Mouse (Mus musculus): ENCODE data around the gene Trappc11. TPM values are rescaled to one million over a fixed set of nuclear protein-coding genes. Genes with fewer than 3 reads are reported as not detected.
A peak's percentile ranks its signal among the peaks of the same experiment; 100 is the strongest.

Trappc11 gene
- polyA plus RNA-seq, 1 experiment from 2014 or later: 39.6 TPM

DNA sequence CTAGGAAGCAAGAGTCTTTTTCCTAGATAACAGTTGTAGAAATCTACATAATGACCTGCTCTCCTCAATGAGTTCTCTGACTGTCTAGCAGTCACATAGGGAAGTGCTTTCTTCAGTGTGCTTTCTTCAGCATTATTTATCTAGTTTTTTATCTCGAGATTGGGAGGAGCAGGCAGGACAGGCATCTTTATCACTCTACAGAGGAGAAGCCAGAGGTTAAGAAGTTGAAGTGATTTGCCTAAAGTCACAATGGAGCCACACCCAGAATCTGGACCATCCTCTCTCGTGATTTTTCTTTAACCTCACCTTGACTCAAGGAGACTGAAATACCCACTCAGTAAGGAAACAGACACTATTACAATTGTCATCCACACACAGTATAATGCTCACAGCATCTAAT is 31.3 kb downstream of the Trappc11 start:
- no peak for DNase-seq (ENCODE audit: low spot score)
- WGBS: 87% methylated on average over 2 of the region's 2 CpGs

GRCm38 (mm10) chr8:47495428-47495827 is 37.8 kb downstream of the Trappc11 start:
- Histone ChIP-seq H3K9ac (ENCODE audit: low read length) (no peak overlapping the region), H3K4me2 (ENCODE audit: low read length) (no peak overlapping the region), H3K27me3 (replicated peaks; ENCODE audit: control insufficient read depth, insufficient read depth, low read length) (no peaks in the 10 kb centered on the region), H3K36me3 (ENCODE audit: control insufficient read depth, insufficient read depth, low read length) (peaks cover 86% of the 10 kb centered on the region), H3K27ac (ENCODE audit: low read depth, low read length) (no peak overlapping the region), H3K4me3 (ENCODE audit: low read depth, low read length) (no peak overlapping the region), H3K4me1 (ENCODE audit: control insufficient read depth, insufficient read depth, low read length) (no peaks in the 10 kb centered on the region), H3K9me3 (replicated peaks; ENCODE audit: control insufficient read depth, low read length) (no peaks in the 10 kb centered on the region)
- ATAC-seq (no peak), DNase-seq (ENCODE audit: low spot score) (no peak)
- WGBS: 87% methylated on average over 6 of the region's 6 CpGs

More for the DNA sequence above, 31.3 kb downstream of the Trappc11 start:
- no peak overlapping the region for H3K4me3 ChIP-seq (ENCODE audit: low read depth, low read length)
- no peaks in the 10 kb centered on the region for H3K4me1 ChIP-seq (ENCODE audit: control insufficient read depth, insufficient read depth, low read length)
- no peak overlapping the region for H3K4me2 ChIP-seq (ENCODE audit: low read length)
- peaks cover 85% of the 10 kb centered on the region for H3K36me3 ChIP-seq (ENCODE audit: control insufficient read depth, insufficient read depth, low read length)
- H3K9me3 ChIP-seq (replicated peaks; ENCODE audit: control insufficient read depth, low read length): no peaks in the 10 kb centered on the region
- no peak overlapping the region for H3K27ac ChIP-seq (ENCODE audit: low read depth, low read length)
- no peaks in the 10 kb centered on the region for H3K27me3 ChIP-seq (replicated peaks; ENCODE audit: control insufficient read depth, insufficient read depth, low read length)
- H3K9ac ChIP-seq (ENCODE audit: low read length): no peak overlapping the region
- ATAC-seq: no peak

DNA sequence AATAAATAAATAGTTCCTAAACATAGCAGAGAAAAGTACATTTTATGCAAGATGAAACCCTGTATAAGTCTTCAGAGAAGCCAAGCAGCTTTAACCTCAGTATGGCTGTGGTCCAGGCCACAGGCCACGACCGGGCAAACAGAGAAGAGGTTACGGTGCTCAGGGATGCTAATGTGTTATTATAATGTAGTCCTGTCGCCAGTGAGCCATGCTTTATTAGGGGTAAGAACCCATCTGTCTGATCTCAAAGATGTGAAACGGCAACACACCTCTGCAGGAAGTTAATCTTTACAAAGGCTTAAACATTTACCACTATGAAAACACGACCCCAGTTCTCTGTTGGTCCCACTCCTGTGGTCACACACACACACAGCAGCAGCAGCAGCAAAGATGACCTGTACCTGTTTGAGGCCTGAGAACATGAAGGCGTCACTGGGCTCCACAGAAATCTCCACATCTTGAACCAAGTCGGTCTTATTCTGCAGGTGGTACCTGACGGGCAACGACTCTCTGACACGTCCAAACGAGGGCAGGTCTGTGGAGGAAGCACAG is 38.6 kb downstream of the Trappc11 start:
- 91% methylated on average over 12 of the region's 12 CpGs for WGBS
- Histone ChIP-seq H3K36me3 (ENCODE audit: control insufficient read depth, insufficient read depth, low read length) (peaks cover 86% of the 10 kb centered on the region), H3K4me2 (ENCODE audit: low read length) (no peak overlapping the region), H3K4me1 (ENCODE audit: control insufficient read depth, insufficient read depth, low read length) (no peaks in the 10 kb centered on the region), H3K9ac (ENCODE audit: low read length) (no peak overlapping the region), H3K27ac (ENCODE audit: low read depth, low read length) (no peak overlapping the region), H3K4me3 (ENCODE audit: low read depth, low read length) (no peak overlapping the region), H3K9me3 (replicated peaks; ENCODE audit: control insufficient read depth, low read length) (no peaks in the 10 kb centered on the region), H3K27me3 (replicated peaks; ENCODE audit: control insufficient read depth, insufficient read depth, low read length) (no peaks in the 10 kb centered on the region)
- ATAC-seq (no peak), DNase-seq (ENCODE audit: low spot score) (no peak)

DNA sequence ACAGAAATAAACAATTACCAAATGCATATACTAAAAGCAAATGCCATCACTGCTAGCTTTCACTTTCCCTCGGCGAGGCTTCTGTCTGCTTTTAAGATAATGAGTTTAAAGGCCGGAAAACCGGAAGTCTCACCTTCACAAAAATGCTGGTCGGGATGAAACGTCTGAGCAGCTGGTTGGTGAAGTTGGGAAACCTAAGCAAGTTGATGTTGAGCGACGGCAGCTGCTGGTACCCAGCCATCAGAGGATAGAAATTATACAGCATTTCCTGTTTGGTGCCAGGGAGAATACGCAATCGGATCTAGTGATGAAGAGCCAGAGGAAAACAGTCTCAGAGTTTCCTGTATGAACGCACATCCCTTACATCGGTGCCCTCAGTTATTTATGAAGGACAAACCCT is 40.2 kb downstream of the Trappc11 start:
- no peaks in the 10 kb centered on the region for H3K27me3 ChIP-seq (replicated peaks; ENCODE audit: control insufficient read depth, insufficient read depth, low read length)
- no peaks in the 10 kb centered on the region for H3K9me3 ChIP-seq (replicated peaks; ENCODE audit: control insufficient read depth, low read length)
- no peak overlapping the region for H3K27ac ChIP-seq (ENCODE audit: low read depth, low read length)
- no peak overlapping the region for H3K9ac ChIP-seq (ENCODE audit: low read length)
- DNase-seq (ENCODE audit: low spot score) (no peak), ATAC-seq (no peak)
- 96% methylated on average over 12 of the region's 12 CpGs for WGBS
- no peaks in the 10 kb centered on the region for H3K4me1 ChIP-seq (ENCODE audit: control insufficient read depth, insufficient read depth, low read length)
- peaks cover 78% of the 10 kb centered on the region for H3K36me3 ChIP-seq (ENCODE audit: control insufficient read depth, insufficient read depth, low read length)
- no peak overlapping the region for H3K4me2 ChIP-seq (ENCODE audit: low read length)
- no peak overlapping the region for H3K4me3 ChIP-seq (ENCODE audit: low read depth, low read length)

DNA sequence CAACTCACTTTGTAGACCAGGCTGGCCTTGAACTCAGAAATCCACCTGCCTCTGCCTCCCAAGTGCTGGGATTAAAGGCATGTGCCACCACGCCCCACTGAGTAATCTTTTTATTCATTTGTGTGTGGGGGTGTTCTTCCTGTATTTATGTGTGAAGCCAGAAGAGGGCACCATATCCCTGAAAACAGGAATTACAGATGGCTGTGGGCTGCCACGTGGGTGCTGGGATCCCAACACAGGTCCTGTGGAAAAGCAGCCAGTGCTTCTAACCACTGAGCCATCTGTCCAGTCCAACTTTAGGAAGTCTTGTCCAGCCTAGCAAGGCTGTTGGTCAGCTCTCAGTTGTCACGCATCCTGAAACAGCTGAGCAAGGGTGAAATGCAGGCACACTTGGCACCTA is 46.0 kb downstream of the Trappc11 start:
- peaks cover 4% of the 10 kb centered on the region; the same call in 1 of the 2 replicates for H3K9me3 ChIP-seq (replicated peaks; ENCODE audit: control insufficient read depth, low read length)
- ATAC-seq: no peak
- no peak overlapping the region for H3K9ac ChIP-seq (ENCODE audit: low read length)
- WGBS: 91% methylated on average over 3 of the region's 3 CpGs
- H3K27ac ChIP-seq (ENCODE audit: low read depth, low read length): no peak overlapping the region
- H3K4me2 ChIP-seq (ENCODE audit: low read length): no peak overlapping the region
- DNase-seq (ENCODE audit: low spot score): no peak
- H3K4me1 ChIP-seq (ENCODE audit: control insufficient read depth, insufficient read depth, low read length): no peaks in the 10 kb centered on the region
- H3K4me3 ChIP-seq (ENCODE audit: low read depth, low read length): no peak overlapping the region
- H3K36me3 ChIP-seq (ENCODE audit: control insufficient read depth, insufficient read depth, low read length): peaks cover 28% of the 10 kb centered on the region
- H3K27me3 ChIP-seq (replicated peaks; ENCODE audit: control insufficient read depth, insufficient read depth, low read length): no peaks in the 10 kb centered on the region

DNA sequence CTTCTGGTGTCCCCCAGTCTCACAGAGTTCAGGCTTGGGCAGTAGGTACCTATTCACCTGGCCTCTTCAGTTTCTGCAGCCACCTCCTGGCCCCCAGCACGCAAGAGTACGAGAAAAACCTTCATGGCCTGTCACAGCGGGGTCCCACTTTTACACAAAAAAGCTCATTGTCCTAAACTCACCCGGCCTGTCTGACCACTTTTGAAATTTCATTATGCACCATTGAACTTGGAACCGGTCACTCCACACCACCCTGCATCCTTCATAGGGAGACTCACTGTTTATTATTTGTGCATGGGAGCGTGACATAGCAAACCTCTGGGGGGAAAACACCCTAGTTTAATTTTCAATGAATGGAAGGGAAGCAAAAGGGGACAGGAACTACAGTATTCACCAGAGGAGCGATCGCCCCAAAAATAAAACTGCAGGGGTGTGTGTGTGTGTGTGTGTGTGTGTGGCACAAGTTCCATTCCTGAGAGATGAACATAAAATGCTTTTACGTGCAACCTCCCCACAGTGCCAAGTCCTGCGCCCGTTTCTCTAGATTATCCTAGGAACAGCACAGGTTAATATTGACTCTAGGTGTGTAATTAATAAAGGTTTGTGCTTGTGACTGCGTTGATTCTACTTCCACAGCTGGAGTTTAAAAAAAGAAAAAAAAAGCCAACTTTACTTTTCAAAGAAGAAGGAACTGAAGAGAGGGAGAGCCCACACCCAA is 50.8 kb downstream of the Trappc11 start:
- Histone ChIP-seq H3K36me3 (ENCODE audit: control insufficient read depth, insufficient read depth, low read length) (no peaks in the 10 kb centered on the region), H3K9ac (ENCODE audit: low read length) (no peak overlapping the region), H3K9me3 (replicated peaks; ENCODE audit: control insufficient read depth, low read length) (peaks cover 3% of the 10 kb centered on the region; the same call in 1 of the 2 replicates), H3K27me3 (replicated peaks; ENCODE audit: control insufficient read depth, insufficient read depth, low read length) (no peaks in the 10 kb centered on the region), H3K4me1 (ENCODE audit: control insufficient read depth, insufficient read depth, low read length) (no peaks in the 10 kb centered on the region), H3K27ac (ENCODE audit: low read depth, low read length) (no peak overlapping the region), H3K4me3 (ENCODE audit: low read depth, low read length) (no peak overlapping the region), H3K4me2 (ENCODE audit: low read length) (no peak overlapping the region)
- WGBS: 41% methylated on average over 12 of the region's 12 CpGs
- DNase-seq (ENCODE audit: low spot score) (no peak), ATAC-seq (no peak)

GRCm38 (mm10) chr8:47480039-47480438 is 53.2 kb downstream of the Trappc11 start:
- Histone ChIP-seq H3K36me3 (ENCODE audit: control insufficient read depth, insufficient read depth, low read length) (no peaks in the 10 kb centered on the region), H3K27me3 (replicated peaks; ENCODE audit: control insufficient read depth, insufficient read depth, low read length) (no peaks in the 10 kb centered on the region), H3K4me1 (ENCODE audit: control insufficient read depth, insufficient read depth, low read length) (no peaks in the 10 kb centered on the region), H3K4me3 (ENCODE audit: low read depth, low read length) (no peak overlapping the region), H3K4me2 (ENCODE audit: low read length) (no peak overlapping the region), H3K27ac (ENCODE audit: low read depth, low read length) (no peak overlapping the region), H3K9me3 (replicated peaks; ENCODE audit: control insufficient read depth, low read length) (no peaks in the 10 kb centered on the region), H3K9ac (ENCODE audit: low read length) (no peak overlapping the region)
- WGBS: 85% methylated on average over 7 of the region's 7 CpGs
- no peak for ATAC-seq
- DNase-seq (ENCODE audit: low spot score): peak; percentile 47

DNA sequence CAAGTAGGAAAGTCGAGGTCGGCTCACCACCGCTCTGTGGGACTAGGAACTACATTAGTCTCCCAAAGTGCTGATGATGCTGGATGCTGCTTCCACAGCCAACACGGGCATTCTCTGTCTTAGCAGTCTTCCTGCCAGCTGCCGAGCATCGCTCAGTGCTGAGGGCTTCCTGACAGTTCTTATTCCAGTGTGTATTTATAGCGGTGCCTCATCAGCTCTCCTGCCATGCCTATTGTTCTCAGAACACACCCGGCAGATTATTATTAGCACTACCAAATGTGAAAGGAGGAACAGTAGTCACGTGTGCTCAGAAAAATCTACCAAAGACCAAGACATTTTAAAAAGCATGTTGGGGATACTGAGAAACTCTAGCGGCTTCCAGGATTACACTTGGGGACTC is 71.6 kb downstream of the Trappc11 start:
- 81% methylated on average over 10 of the region's 10 CpGs for WGBS
- no peaks in the 10 kb centered on the region for H3K9me3 ChIP-seq (replicated peaks; ENCODE audit: control insufficient read depth, low read length)
- no peaks in the 10 kb centered on the region for H3K27me3 ChIP-seq (replicated peaks; ENCODE audit: control insufficient read depth, insufficient read depth, low read length)
- no peaks in the 10 kb centered on the region for H3K4me1 ChIP-seq (ENCODE audit: control insufficient read depth, insufficient read depth, low read length)
- H3K36me3 ChIP-seq (ENCODE audit: control insufficient read depth, insufficient read depth, low read length): no peaks in the 10 kb centered on the region
- ATAC-seq (no peak), DNase-seq (ENCODE audit: low spot score) (peak; percentile 29)
- no peak overlapping the region for H3K4me2 ChIP-seq (ENCODE audit: low read length)
- no peak overlapping the region for H3K4me3 ChIP-seq (ENCODE audit: low read depth, low read length)
- no peak overlapping the region for H3K9ac ChIP-seq (ENCODE audit: low read length)
- H3K27ac ChIP-seq (ENCODE audit: low read depth, low read length): no peak overlapping the region

DNA sequence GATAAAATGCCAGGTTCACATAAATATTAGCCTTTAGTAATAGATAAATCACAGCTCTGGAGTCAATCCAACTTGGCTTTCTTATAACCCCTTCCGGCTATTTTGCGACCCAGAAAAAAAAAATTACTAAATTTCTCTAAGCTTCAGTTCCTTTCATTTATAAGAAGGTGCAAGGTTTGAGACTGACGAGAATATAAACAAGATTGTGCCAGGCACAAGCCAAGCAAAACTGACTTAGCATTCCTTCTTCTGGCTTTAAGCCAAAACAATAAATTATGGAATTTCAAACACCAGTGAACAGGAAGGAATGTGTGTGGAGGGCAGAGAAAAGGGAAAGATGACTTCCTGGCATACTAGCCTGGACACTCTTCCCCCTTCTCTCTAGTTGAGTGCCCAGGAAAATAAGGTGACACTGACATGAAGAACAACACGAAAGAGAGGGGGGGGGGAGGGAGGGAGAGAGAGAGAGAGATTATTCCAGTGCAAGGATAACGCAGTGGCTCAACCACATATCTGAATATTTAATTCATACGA is 74.0 kb downstream of the Trappc11 start:
- DNase-seq (ENCODE audit: low spot score): no peak

More for the DNA sequence above, 74.0 kb downstream of the Trappc11 start:
- no peak overlapping the region for H3K4me3 ChIP-seq (ENCODE audit: low read depth, low read length)
- no peak overlapping the region for H3K27ac ChIP-seq (ENCODE audit: low read depth, low read length)
- no peak for ATAC-seq
- no peaks in the 10 kb centered on the region for H3K27me3 ChIP-seq (replicated peaks; ENCODE audit: control insufficient read depth, insufficient read depth, low read length)
- H3K4me2 ChIP-seq (ENCODE audit: low read length): no peak overlapping the region
- H3K36me3 ChIP-seq (ENCODE audit: control insufficient read depth, insufficient read depth, low read length): no peaks in the 10 kb centered on the region
- 94% methylated on average over 6 of the region's 6 CpGs for WGBS
- H3K9me3 ChIP-seq (replicated peaks; ENCODE audit: control insufficient read depth, low read length): no peaks in the 10 kb centered on the region
- H3K4me1 ChIP-seq (ENCODE audit: control insufficient read depth, insufficient read depth, low read length): no peaks in the 10 kb centered on the region
- H3K9ac ChIP-seq (ENCODE audit: low read length): no peak overlapping the region
